Mouse (Mus musculus): ENCODE measurements around the gene Gnat2. TPM values are rescaled to one million over a fixed set of nuclear protein-coding genes. Genes with fewer than 3 reads are reported as not detected.
A peak's percentile ranks its signal among the peaks of the same experiment; 100 is the strongest.

Gnat2 gene
- total RNA-seq (2021) = under 1 TPM in 1 of 2 experiments, not detected in 1; 0.23 TPM
- long read RNA-seq, experiment 1 = 0 reads
- long read RNA-seq, experiment 2 = 0 reads

DNA sequence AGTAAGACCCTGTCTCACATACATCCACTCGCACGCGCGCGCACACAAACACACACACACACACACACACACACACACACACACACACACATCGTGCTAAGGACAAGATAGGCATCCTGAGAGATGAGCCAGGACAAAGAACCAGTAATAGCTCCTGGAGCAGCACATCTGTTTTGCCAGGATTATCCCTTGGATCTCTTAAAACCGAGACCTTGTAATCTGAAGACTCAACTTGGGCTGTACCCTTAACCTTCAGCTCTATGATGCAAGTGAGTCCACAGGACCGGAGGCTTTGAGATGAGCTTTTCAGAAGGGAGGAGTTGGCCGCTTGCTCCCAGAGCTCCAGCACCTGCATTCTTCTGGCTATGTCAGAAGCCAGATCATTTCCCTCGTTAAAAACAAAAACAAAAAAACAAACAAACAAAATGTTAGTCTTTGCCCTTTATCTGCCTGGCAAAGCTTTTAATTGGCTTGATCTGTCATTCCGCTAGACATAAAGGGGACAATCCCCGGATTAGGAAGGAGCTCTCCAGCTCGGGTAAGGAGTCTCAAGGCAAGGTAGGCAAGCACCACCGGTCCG lies at the start of gene Gnat2:
Gnat2 (plus strand) TSS at position 254 of the 580 bp plus-strand sequence.
- no peak for DNase-seq
- intact Hi-C loops (cut with DNase I; ENCODE audit: low total_unique reads) = no loop called here

DNA sequence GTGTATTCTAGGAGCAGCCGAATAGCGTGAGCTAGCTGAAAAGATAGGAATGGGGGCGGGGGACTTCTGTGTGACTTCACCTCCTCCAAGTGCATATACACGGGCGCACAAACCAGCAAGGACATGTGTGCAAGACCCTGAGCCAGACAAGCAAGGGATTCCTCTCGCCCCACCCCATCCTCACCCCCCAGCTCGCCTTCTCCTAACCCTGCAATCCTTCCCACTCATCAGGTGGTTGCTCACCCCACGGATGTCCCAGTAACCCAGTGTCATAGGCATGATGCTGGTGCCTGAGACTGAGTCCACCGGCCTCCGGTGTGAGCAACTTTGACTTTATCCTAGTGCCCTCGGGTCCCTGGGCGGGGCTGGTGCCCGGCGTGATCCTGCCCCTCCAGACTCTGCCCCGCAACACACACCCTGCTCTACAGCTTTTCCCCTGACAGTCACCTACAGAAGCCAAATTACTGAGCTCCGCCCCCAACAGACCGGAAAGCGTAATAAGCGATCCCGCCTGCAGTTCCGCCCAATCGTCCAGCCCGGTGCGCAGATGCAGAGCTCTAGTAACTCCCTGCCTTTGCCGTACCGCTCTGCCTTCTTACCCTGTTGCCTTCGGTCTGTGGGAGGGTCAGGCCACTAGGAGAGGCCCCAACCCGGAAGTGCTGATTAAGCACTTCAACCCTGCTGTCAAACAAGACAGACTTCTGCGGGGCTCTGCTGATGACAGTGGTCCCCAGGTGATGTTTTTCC lies 48.0 kb upstream of the Gnat2 start, which contains the start of gene Gstm4:
Gstm4 (minus strand) TSS at position 501 of the 747 bp plus-strand sequence.
- peak; percentile 89 for DNase-seq
- intact Hi-C loops (cut with DNase I; ENCODE audit: low total_unique reads) = no loop called here

- intact Hi-C loops (cut with DNase I; ENCODE audit: low total_unique reads) = no loop called here
- DNase-seq = no peak
Measured at GRCm38 (mm10) chr3:108046944-108047655, 45.5 kb upstream of the Gnat2 start.

DNA sequence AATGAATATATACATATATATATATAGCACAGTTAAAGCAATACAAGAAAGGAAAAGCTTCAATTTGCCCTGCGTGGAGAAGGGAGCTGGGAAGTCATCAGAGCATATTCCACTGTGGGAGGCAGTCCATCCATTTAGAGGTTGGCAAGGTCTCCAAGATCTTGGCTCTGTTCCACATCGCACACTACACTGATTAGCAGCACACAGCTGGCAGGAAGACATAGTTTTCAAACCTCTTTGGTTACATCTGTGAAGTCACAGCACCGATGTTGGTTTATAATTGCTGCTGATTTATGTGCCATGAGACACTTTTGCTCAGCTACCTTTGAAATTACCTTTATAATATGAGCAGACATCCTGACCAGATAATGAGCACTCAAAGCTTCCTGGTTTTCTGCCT lies 44.3 kb upstream of the Gnat2 start:
- no peak for DNase-seq
- intact Hi-C loops (cut with DNase I; ENCODE audit: low total_unique reads) = no loop called here

DNA sequence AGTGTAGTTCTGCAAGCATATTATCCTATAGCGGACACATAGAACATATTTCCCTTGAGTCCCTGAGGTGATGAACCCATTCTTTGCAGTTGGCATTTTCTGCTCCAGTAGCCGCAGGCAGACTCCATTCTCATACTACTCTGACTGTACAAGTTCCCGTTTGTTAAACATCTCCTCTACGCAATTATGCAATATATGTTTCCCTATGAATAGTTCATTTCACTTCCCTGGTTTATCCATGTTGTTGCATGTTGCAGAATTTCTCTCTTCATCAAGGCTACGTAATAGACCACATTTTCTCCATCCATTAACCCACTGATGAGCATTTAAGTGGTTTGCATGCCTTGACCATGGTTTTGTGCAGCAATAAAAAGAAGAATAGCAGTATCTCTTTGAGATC lies 42.1 kb upstream of the Gnat2 start:
- intact Hi-C loops (cut with DNase I; ENCODE audit: low total_unique reads) = loop anchor here (10.0 kb wide), 1 partner anchor 346 kb away; no protein-coding TSS in a partner anchor
- DNase-seq = no peak

GRCm38 (mm10) chr3:108061420-108061819 lies 31.2 kb upstream of the Gnat2 start:
- intact Hi-C loops (cut with DNase I; ENCODE audit: low total_unique reads) = loop anchor here (5.0 kb wide), 2 partner anchors 119 to 194 kb away; partner anchors contain the start of gene Gstm6
- no peak for DNase-seq

GRCm38 (mm10) chr3:108062648-108063047 lies 29.9 kb upstream of the Gnat2 start:
- no peak for DNase-seq
- intact Hi-C loops (cut with DNase I; ENCODE audit: low total_unique reads) = loop anchor here (5.0 kb wide), 2 partner anchors 120 to 195 kb away; partner anchors contain the start of gene Gstm6

GRCm38 (mm10) chr3:108064672-108065071 lies 27.9 kb upstream of the Gnat2 start:
- DNase-seq = no peak
- intact Hi-C loops (cut with DNase I; ENCODE audit: low total_unique reads) = loop anchor here (5.0 kb wide), 2 partner anchors 122 to 197 kb away; partner anchors contain the start of gene Gstm6

GRCm38 (mm10) chr3:108065551-108065950 lies 27.0 kb upstream of the Gnat2 start:
- DNase-seq = no peak
- intact Hi-C loops (cut with DNase I; ENCODE audit: low total_unique reads) = no loop called here

- DNase-seq = no peak
- intact Hi-C loops (cut with DNase I; ENCODE audit: low total_unique reads) = no loop called here
Measured at GRCm38 (mm10) chr3:108067370-108067934, 25.1 kb upstream of the Gnat2 start.

GRCm38 (mm10) chr3:108068826-108069225 lies 23.8 kb upstream of the Gnat2 start:
- DNase-seq = no peak
- intact Hi-C loops (cut with DNase I; ENCODE audit: low total_unique reads) = no loop called here

DNA sequence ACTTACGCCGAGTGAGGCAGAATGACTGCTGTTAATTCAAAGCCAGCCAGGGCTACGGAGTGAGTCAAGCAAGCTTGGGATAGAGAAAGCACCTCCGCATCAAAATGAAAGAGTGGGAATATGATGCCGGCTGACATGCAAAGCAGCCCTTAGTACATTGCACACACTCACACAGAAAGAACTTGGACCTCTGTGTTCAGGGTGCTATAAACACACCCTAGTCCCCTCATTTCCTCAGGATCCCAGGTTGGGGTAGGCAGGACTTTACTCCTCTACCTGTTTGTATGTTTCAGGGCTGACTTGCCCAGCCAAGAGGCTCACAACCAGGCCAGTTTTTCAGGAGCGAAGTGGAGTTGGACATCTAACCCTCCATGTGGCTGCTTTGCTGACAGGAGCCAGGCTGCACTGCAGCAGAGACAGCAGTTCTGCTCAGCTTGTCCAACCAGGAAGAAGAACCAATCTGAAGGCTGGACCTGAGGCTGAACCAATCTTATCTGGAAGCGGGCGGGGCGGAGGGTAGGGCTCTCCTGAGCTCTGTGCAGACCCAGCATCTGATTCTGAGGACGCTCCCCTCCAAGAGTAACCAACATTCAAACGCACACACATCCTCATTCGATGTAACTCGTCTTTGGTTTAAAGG lies 23.2 kb upstream of the Gnat2 start:
- DNase-seq = peak; percentile 38
- intact Hi-C loops (cut with DNase I; ENCODE audit: low total_unique reads) = no loop called here

GRCm38 (mm10) chr3:108070295-108071293 lies 22.0 kb upstream of the Gnat2 start:
- intact Hi-C loops (cut with DNase I; ENCODE audit: low total_unique reads) = loop anchor here (1.0 kb wide), 1 partner anchor 77 kb away; no protein-coding TSS in a partner anchor
- peak; percentile 69 for DNase-seq

DNA sequence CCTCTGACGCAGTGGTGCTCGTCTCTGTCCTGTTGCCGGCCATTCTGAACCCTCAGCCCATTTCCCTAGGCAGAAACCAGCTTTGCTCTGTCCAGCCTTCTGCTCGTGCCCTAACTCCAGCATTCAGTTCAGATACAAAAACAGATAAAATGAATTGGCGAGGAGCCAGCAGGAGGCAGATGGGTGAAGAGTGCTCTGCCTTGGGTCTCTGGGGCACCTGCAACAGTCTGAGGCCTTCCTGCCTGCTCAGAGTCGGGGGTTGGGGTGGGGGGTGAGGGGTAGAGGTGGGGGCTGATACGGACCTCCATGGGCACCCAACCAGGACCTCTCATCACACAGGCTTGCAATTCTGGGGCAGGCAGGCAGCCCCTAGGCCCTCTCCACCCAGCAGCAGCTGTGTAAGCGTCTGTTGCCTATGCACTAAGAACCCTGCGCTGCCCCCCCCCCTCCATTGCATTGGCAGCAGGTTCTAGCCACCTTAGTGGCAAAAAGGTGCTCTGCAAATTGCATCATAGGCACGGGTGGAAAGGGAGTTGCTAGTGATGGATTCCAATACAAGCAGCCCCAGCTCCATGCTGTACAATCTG lies 19.5 kb upstream of the Gnat2 start:
- intact Hi-C loops (cut with DNase I; ENCODE audit: low total_unique reads) = no loop called here
- no peak for DNase-seq

- DNase-seq = no peak
- intact Hi-C loops (cut with DNase I; ENCODE audit: low total_unique reads) = no loop called here
Measured at GRCm38 (mm10) chr3:108076836-108077235, 15.8 kb upstream of the Gnat2 start.

DNA sequence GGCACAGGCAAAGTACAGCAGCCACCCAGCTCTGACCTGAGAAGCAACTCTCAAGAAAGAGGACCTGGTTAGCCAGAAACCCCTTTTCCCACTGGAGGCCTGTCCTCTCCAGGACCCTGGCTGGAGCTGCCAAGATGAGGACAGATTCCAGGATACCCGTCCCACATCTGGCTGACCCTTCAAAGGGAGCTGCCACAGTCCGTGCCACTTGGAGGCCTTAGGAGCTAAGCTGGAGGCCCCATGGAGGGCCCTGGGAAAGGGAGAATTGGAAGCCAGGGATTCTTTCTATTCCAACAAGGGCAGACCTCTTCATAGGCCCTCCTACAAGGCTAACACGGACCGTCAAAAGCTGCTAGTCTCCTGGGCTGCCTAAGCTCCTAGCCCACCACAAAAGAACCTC lies 10.9 kb upstream of the Gnat2 start:
- no peak for DNase-seq
- intact Hi-C loops (cut with DNase I; ENCODE audit: low total_unique reads) = no loop called here

GRCm38 (mm10) chr3:108082251-108082875 lies 10.2 kb upstream of the Gnat2 start:
- intact Hi-C loops (cut with DNase I; ENCODE audit: low total_unique reads) = no loop called here
- no peak for DNase-seq

Measured in gastrocnemius, postnatal 14 days (tissue).